Mouse (Mus musculus) bone marrow, adult 2 months (tissue): ENCODE results near the gene Mrpl48.

Experiments
- CTCF ChIP-seq: fragments of 200-500 bp; IDR thresholded peaks from 2 replicates; pipeline ENCODE4 v1.5.1; 2011; ENCODE audit warnings: low read length, control low read depth; ENCODE audit not compliant: control insufficient read depth, insufficient read depth
- POLR2A ChIP-seq: fragments of 200-500 bp; IDR thresholded peaks from 2 replicates; pipeline ENCODE4 v1.6.1; 2011; ENCODE audit warnings: low read depth, mild to moderate bottlenecking, control low read depth, low read length, borderline replicate concordance; ENCODE audit not compliant: control insufficient read depth

- TF ChIP-seq CTCF (no peak), POLR2A (no peak)
Measured at GRCm38 (mm10) chr7:100504740-100505487, 103.2 kb downstream of the Mrpl48 start.
